Mouse (Mus musculus): ENCODE results near the gene Zfp286. TPM values are rescaled to one million over a fixed set of nuclear protein-coding genes. Genes with fewer than 3 reads are reported as not detected.

Gene Zfp286
- polyA plus RNA-seq, 1 experiment from 2014 or later, result 29.8 TPM

DNA sequence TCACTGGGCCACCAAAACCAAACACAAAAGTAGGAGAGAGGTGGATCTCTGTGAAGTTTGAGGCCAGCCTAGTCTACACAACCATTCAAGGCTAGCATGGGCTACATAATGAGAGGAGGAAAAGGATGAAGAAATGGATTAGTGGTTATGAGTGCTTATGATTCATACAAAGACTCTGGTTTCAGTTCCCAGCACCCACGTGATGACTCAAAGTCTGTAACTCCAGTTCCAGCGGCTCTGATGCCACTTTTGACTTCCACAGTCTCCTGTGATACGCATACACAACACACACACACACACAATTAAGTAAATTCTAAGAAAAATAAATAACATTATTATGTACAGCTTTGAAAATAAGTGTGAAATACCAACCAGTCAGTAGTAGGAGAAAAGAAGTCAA is 56.6 kb downstream of the Zfp286 start:
- no peak for DNase-seq (ENCODE audit: low spot score)
- Histone ChIP-seq H3K36me3 (peaks cover 18% of the 10 kb centered on the region), H3K27me3 (ENCODE audit: low read depth, poor library complexity, severe bottlenecking) (0 out of 2 replicates have a peak, but pooled peaks cover 3% of the 10 kb centered on the region), H3K27ac (no peak overlapping the region), H3K4me1 (peaks cover 15% of the 10 kb centered on the region), H3K9me3 (replicated peaks) (no peaks in the 10 kb centered on the region), H3K4me3 (no peak overlapping the region)
- WGBS, result 86% methylated on average over 3 of the region's 3 CpGs

DNA sequence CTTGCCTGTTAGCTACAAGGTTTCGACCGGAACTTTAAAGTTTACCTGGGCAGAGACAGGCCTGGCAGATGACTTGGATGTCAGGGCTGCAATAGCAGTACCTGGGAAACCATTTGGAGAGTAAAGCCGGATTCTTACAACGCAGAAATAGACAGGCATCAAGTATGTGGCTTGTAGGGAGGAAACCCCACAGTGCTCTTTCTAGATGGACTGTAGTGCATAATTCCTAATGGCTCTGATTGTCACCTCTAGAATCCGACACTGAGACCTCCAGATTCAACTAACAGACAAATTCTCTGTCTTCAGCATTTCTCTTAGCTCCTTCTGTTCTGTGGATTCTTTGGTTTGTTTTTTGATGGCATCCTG is 57.3 kb downstream of the Zfp286 start:
- Histone ChIP-seq H3K27ac (0 out of 2 replicates have a peak overlapping the region, but pooled peaks have one; percentile 91), H3K36me3 (peaks cover 24% of the 10 kb centered on the region), H3K27me3 (ENCODE audit: low read depth, poor library complexity, severe bottlenecking) (0 out of 2 replicates have a peak, but pooled peaks cover 3% of the 10 kb centered on the region), H3K4me3 (peak overlapping the region; percentile 78), H3K9me3 (replicated peaks) (no peaks in the 10 kb centered on the region), H3K4me1 (peaks cover 15% of the 10 kb centered on the region)
- DNase-seq (ENCODE audit: low spot score), result no peak
- 20% methylated on average over 5 of the region's 5 CpGs for WGBS

DNA sequence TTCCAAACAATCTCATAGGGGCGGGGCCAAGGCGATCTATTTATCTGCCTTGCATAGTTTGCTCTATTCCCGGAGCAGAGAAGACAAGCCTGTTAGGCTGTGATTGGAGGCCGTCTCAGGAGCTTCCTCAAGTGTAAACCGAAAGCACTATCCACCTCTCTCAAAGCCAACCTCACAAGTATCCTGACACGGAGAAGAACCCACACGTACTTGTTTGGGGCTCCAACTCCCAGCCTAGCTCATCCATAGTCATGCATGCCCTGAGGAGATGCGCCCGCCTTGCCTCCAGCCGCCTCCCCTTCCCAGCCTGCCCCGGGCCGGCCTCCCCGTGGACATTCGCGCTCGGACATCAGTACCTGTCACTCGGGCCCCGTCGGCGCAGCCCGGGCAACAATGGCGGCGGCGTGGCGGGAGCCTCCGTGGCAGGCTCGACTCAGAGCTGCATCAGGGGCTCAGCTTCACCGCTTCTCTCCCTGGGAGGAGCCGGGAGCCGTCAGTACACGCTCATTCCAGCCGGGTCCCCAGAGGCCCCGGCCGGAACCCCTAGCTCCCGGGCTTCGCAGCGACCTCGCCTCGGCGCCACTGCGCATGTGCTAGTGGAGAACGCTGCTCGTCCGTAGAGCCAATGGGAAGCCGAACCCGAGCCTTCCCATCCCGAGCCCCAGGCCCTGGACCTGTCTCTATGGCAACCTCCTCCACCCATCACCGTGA is 57.8 kb downstream of the Zfp286 start, which contains the start of gene Zfp287:
Gene Zfp287 (minus strand): TSS at position 595 of the 711 bp plus-strand sequence.
- H3K27ac ChIP-seq, result peak within 1 kb of the TSS; percentile 91
- peak; percentile 93 for DNase-seq (ENCODE audit: low spot score)
- WGBS, result 1% methylated on average over 48 of the region's 48 CpGs
- H3K27me3 ChIP-seq (ENCODE audit: low read depth, poor library complexity, severe bottlenecking), result 0 out of 2 replicates have a peak, but pooled peaks cover 3% of the 10 kb centered on the region
- peak within 1 kb of the TSS; percentile 78 for H3K4me3 ChIP-seq
- H3K9me3 ChIP-seq (replicated peaks), result no peaks in the 10 kb centered on the region
- peaks cover 15% of the 10 kb centered on the region for H3K4me1 ChIP-seq
- H3K36me3 ChIP-seq, result peaks cover 26% of the 10 kb centered on the region

DNA sequence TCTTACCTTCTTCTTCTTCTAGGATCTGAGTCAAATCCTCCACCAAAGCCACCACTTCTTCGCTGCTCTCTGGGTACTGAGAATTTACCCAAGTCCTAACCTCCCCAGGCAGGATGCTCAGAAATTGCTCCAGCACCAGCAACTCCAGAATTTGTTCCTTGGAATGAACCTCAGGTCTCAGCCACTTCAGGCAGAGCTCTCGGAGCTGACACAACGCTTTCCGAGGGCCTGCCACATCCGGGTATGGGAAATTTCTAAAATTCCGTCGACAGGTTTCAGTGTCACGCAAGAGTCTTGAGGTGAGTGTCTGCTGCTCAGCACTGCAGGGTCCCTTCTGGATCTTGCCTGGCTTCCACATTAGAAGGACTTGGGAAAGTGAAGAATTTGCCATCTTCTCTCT is 61.0 kb downstream of the Zfp286 start:
- peaks cover 58% of the 10 kb centered on the region for H3K36me3 ChIP-seq
- WGBS, result 92% methylated on average over 8 of the region's 8 CpGs

DNA sequence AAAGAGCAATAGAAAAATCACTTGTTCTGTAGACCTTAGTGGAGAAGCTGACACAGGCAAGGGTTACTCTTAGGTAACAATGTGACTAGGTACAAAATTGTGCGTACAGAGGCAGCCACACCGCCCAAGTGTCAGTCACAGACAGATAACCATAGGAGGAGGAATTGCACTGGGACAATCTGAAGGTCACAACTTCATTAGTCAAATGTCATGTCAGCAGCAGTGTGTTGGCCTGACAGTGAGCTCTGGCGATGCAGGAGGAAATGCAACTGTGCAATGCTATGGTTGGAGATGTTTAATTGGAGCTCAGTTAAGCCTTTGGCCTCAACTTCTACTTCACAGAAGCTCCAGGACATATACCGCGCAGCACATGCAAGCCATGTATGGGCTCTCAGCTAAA is 78.6 kb downstream of the Zfp286 start:
- 92% methylated on average over 5 of the region's 5 CpGs for WGBS
- no peaks in the 10 kb centered on the region for H3K4me1 ChIP-seq
- no peak for DNase-seq (ENCODE audit: low spot score)
- H3K9me3 ChIP-seq (replicated peaks), result no peaks in the 10 kb centered on the region
- H3K27me3 ChIP-seq (ENCODE audit: low read depth, poor library complexity, severe bottlenecking), result no peaks in the 10 kb centered on the region
- H3K27ac ChIP-seq, result no peak overlapping the region
- H3K4me3 ChIP-seq, result no peak overlapping the region
- H3K36me3 ChIP-seq, result peaks cover 56% of the 10 kb centered on the region

More for the DNA sequence above, 61.0 kb downstream of the Zfp286 start:
- Histone ChIP-seq H3K27me3 (ENCODE audit: low read depth, poor library complexity, severe bottlenecking) (no peaks in the 10 kb centered on the region), H3K27ac (no peak overlapping the region), H3K4me1 (peaks cover 15% of the 10 kb centered on the region), H3K9me3 (replicated peaks) (no peaks in the 10 kb centered on the region), H3K4me3 (no peak overlapping the region)
- no peak for DNase-seq (ENCODE audit: low spot score)

DNA sequence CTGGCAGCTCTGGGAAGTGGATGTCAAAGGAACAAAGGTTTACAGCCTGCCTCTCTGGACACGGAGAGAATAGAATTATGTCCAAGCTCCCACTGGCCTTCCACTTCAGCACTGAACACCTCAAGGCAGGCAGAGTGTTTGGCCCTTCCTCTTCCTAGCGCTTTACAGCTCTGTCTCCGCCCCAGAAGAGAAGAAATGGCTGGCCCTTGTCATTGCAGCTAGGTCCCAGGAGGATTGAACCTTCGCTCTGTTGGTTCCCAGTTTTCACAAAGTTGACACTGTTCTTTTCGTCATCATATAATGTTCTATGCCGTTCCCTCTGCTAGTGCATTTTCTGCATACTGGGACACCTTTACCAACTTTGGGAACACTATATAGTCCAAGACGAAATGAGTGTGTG is 81.0 kb downstream of the Zfp286 start:
- 83% methylated on average over 7 of the region's 7 CpGs for WGBS
- Histone ChIP-seq H3K36me3 (peaks cover 34% of the 10 kb centered on the region), H3K27ac (no peak overlapping the region), H3K4me3 (no peak overlapping the region), H3K4me1 (no peaks in the 10 kb centered on the region), H3K27me3 (ENCODE audit: low read depth, poor library complexity, severe bottlenecking) (no peaks in the 10 kb centered on the region), H3K9me3 (replicated peaks) (no peaks in the 10 kb centered on the region)
- DNase-seq (ENCODE audit: low spot score), result no peak

DNA sequence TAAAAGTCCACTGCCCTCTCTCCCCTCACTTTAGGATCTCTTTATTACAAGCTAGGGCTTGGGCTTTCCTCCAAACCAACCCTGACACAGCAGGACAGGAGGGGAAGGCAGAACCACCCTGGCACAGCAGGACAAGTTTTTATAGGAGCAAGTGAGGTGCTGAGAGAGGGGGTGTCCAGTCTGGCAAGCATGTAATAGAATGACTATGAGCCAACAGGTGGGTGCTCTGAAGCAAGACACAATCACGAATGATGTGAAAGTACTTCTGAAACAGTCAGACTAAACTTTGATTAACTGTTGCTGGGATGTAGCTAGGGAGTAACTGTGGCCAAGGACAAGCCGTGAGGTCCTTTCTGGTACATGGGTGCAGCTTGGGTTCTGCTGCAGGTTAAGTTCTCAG is 83.1 kb downstream of the Zfp286 start:
- H3K36me3 ChIP-seq, result peaks cover 15% of the 10 kb centered on the region
- WGBS, result 88% methylated on average over 2 of the region's 2 CpGs
- no peaks in the 10 kb centered on the region for H3K9me3 ChIP-seq (replicated peaks)
- no peak overlapping the region for H3K27ac ChIP-seq
- H3K27me3 ChIP-seq (ENCODE audit: low read depth, poor library complexity, severe bottlenecking), result no peaks in the 10 kb centered on the region
- DNase-seq (ENCODE audit: low spot score), result no peak
- H3K4me3 ChIP-seq, result no peak overlapping the region
- no peaks in the 10 kb centered on the region for H3K4me1 ChIP-seq

Other genes with a start within 250 kb of the Zfp286 start
- gene Ubb, start 238.3 kb downstream of the Zfp286 start, polyA plus RNA-seq (2016; fragmentation: Nextera tagmentation; extraction: Ambion mirVana), result 3,627 and 3,653 TPM in 2 replicates
- gene Trpv2, start 215.0 kb downstream of the Zfp286 start, polyA plus RNA-seq (2016; fragmentation: Nextera tagmentation; extraction: Ambion mirVana), result 0.55 and 0.87 TPM in 2 replicates
- 15.7 and 17.3 TPM in 2 replicates for gene Lrrc75a, start 140.9 kb downstream of the Zfp286 start, polyA plus RNA-seq (2016; fragmentation: Nextera tagmentation; extraction: Ambion mirVana)
- 45.5 and 52.5 TPM in 2 replicates for gene Mmgt2, start 140.8 kb downstream of the Zfp286 start, polyA plus RNA-seq (2016; fragmentation: Nextera tagmentation; extraction: Ambion mirVana)
- 11.8 and 15.7 TPM in 2 replicates for gene Zfp287, start 57.6 kb downstream of the Zfp286 start, polyA plus RNA-seq (2016; fragmentation: Nextera tagmentation; extraction: Ambion mirVana)
- gene Gm10428, start 36.4 kb downstream of the Zfp286 start, polyA plus RNA-seq (2016; fragmentation: Nextera tagmentation; extraction: Ambion mirVana), result not detected in 2 replicates
- gene Trim16, start 30.8 kb upstream of the Zfp286 start, polyA plus RNA-seq (2016; fragmentation: Nextera tagmentation; extraction: Ambion mirVana), result 2.9 and 3.3 TPM in 2 replicates
- gene Fbxw10, start 57.6 kb upstream of the Zfp286 start, polyA plus RNA-seq (2016; fragmentation: Nextera tagmentation; extraction: Ambion mirVana), result 0.31 and 0.84 TPM in 2 replicates
- gene Tvp23b, start 90.0 kb upstream of the Zfp286 start, polyA plus RNA-seq (2016; fragmentation: Nextera tagmentation; extraction: Ambion mirVana), result 37.9 and 43.4 TPM in 2 replicates
- not detected in 2 replicates for gene Cdrt4, start 161.7 kb upstream of the Zfp286 start, polyA plus RNA-seq (2016; fragmentation: Nextera tagmentation; extraction: Ambion mirVana)

All from limb, embryonic 10.5 days (tissue).